Mouse (Mus musculus) left cerebral cortex, adult 18-20 months (tissue): ENCODE results near the gene Eif3l. TPM values are rescaled to one million over a fixed set of nuclear protein-coding genes. Genes with fewer than 3 reads are reported as not detected.

Experiments used
- DNase-seq, 2 experiments: peaks; one replicate each; pipeline ENCODE4 v3.0.0; 2021 to 2022; ENCODE audit warnings: low spot score in 2 of 2, mixed read lengths in 1 of 2
- total RNA-seq, 2 experiments: library from RNA; stranded (reverse); gene quantifications; 2 replicates each; pipeline ENCODE4 v1.2.3; 2021

The Eif3l gene
- total RNA-seq, 2 experiments from 2014 or later: 66.5 to 68.2 TPM

GRCm38 (mm10) chr15:79079567-79079966 is 4.6 kb downstream of the Eif3l start:
- DNase-seq: no peak

- no peak for DNase-seq
Observed at GRCm38 (mm10) chr15:79092284-79092683, 17.3 kb downstream of the Eif3l start.

GRCm38 (mm10) chr15:79093083-79093839 is 18.3 kb downstream of the Eif3l start:
- peak; percentile 28 to 36 for DNase-seq

GRCm38 (mm10) chr15:79095483-79095882 is 20.5 kb downstream of the Eif3l start:
- DNase-seq: no peak

- no peak for DNase-seq
Observed at GRCm38 (mm10) chr15:79096556-79096955, 21.6 kb downstream of the Eif3l start.

- no peak for DNase-seq
Observed at GRCm38 (mm10) chr15:79097135-79097534, 22.2 kb downstream of the Eif3l start.

GRCm38 (mm10) chr15:79097611-79098025 is 22.6 kb downstream of the Eif3l start:
- peak; percentile 24 to 26 for DNase-seq

- DNase-seq: no peak
Observed at GRCm38 (mm10) chr15:79098220-79098619, 23.2 kb downstream of the Eif3l start.

GRCm38 (mm10) chr15:79098868-79099267 is 23.9 kb downstream of the Eif3l start:
- DNase-seq: no peak

GRCm38 (mm10) chr15:79099456-79099855 is 24.5 kb downstream of the Eif3l start:
- DNase-seq: no peak

- no peak for DNase-seq
Observed at GRCm38 (mm10) chr15:79100391-79100790, 25.4 kb downstream of the Eif3l start.

- no peak for DNase-seq
Observed at GRCm38 (mm10) chr15:79101531-79101930, 26.6 kb downstream of the Eif3l start.

GRCm38 (mm10) chr15:79103264-79103663 is 28.3 kb downstream of the Eif3l start:
- no peak for DNase-seq

- no peak for DNase-seq
Observed at GRCm38 (mm10) chr15:79105804-79106203, 30.8 kb downstream of the Eif3l start.

- DNase-seq: no peak
Observed at GRCm38 (mm10) chr15:79107966-79108365, 33.0 kb downstream of the Eif3l start.

- DNase-seq: peak; percentile 44 to 46
Observed at GRCm38 (mm10) chr15:79108421-79109320, 33.7 kb downstream of the Eif3l start, which contains the start of gene Micall1. Micall1 (plus strand) TSS chr15:79108898.

- peak in 1 of 2 experiments; percentile 31 for DNase-seq
Observed at GRCm38 (mm10) chr15:79109321-79109934, 34.4 kb downstream of the Eif3l start.

- no peak for DNase-seq
Observed at GRCm38 (mm10) chr15:79110031-79110430, 35.1 kb downstream of the Eif3l start.

GRCm38 (mm10) chr15:79110528-79110927 is 35.5 kb downstream of the Eif3l start:
- DNase-seq: no peak

- DNase-seq: no peak
Observed at GRCm38 (mm10) chr15:79111774-79112173, 36.8 kb downstream of the Eif3l start.

- DNase-seq: no peak
Observed at GRCm38 (mm10) chr15:79115276-79115675, 40.3 kb downstream of the Eif3l start.

GRCm38 (mm10) chr15:79119491-79119890 is 44.5 kb downstream of the Eif3l start:
- no peak for DNase-seq
